Mouse (Mus musculus) CH12.LX (cell line): ENCODE data around the gene Ism2.

Experiments
- CHD2 ChIP-seq: IDR thresholded peaks from 2 replicates; pipeline ENCODE4 v1.6.1; 2011; ENCODE audit warnings: low read length, improper control_type of control experiment
- CTCF ChIP-seq, 2 experiments: IDR thresholded peaks in 1 of 2; conservative IDR thresholded peaks in 1 of 2; 2 replicates each; pipeline ENCODE4 v1.5.1; 2011 to 2012; ENCODE audit warnings: low read depth in 2 of 2, low read length in 2 of 2, improper control_type of control experiment in 1 of 2, inconsistent platforms in 1 of 2, mild to moderate bottlenecking in 1 of 2, moderate library complexity in 1 of 2
- ETS1 ChIP-seq: conservative IDR thresholded peaks from 2 replicates; pipeline ENCODE4 v1.6.1; 2012; ENCODE audit warnings: low read depth, mild to moderate bottlenecking, inconsistent platforms, low read length, improper control_type of control experiment, moderate library complexity
- MAX ChIP-seq: IDR thresholded peaks from 2 replicates; pipeline ENCODE4 v1.6.1; 2011; ENCODE audit warnings: low read length, improper control_type of control experiment
- NELFE ChIP-seq: IDR thresholded peaks from 2 replicates; pipeline ENCODE4 v1.6.1; 2011; ENCODE audit warnings: low read depth, low read length, improper control_type of control experiment
- POLR2A ChIP-seq: IDR thresholded peaks from 2 replicates; pipeline ENCODE4 v1.6.1; 2011; ENCODE audit warnings: low read depth, mild to moderate bottlenecking, improper control_type of control experiment, low read length
- RCOR1 ChIP-seq: conservative IDR thresholded peaks from 2 replicates; pipeline ENCODE4 v1.6.1; 2012; ENCODE audit warnings: low read depth, mild to moderate bottlenecking, inconsistent platforms, low read length, improper control_type of control experiment
- TCF12 ChIP-seq: IDR thresholded peaks from 2 replicates; pipeline ENCODE4 v1.6.1; 2014; ENCODE audit warnings: low read depth, mild to moderate bottlenecking, inconsistent platforms, low read length, improper control_type of control experiment
- USF2 ChIP-seq: conservative IDR thresholded peaks from 2 replicates; pipeline ENCODE4 v1.6.1; 2011; ENCODE audit warnings: low read depth, low read length, improper control_type of control experiment
- ZMIZ1 ChIP-seq: IDR thresholded peaks from 2 replicates; pipeline ENCODE4 v1.6.1; 2012; ENCODE audit warnings: low read depth, mild to moderate bottlenecking, inconsistent platforms, low read length, improper control_type of control experiment

GRCm38 (mm10) chr12:87343084-87343605, 43.6 kb upstream of the Ism2 start:
- TF ChIP-seq CTCF (conservative IDR thresholded peaks at IDR 0.05 in 1 of 2, IDR thresholded peaks at IDR 0.05 in 1 of 2; ENCODE audit: low read depth in 2 of 2, low read length in 2 of 2) (no peak), ETS1 (no peak), POLR2A (no peak), RCOR1 (no peak), USF2 (no peak), CHD2 (no peak), NELFE (no peak), MAX (no peak), TCF12 (no peak), ZMIZ1 (no peak)
